ENCODE assay signal across 10 mouse cellular contexts in the genomic region with DNA sequence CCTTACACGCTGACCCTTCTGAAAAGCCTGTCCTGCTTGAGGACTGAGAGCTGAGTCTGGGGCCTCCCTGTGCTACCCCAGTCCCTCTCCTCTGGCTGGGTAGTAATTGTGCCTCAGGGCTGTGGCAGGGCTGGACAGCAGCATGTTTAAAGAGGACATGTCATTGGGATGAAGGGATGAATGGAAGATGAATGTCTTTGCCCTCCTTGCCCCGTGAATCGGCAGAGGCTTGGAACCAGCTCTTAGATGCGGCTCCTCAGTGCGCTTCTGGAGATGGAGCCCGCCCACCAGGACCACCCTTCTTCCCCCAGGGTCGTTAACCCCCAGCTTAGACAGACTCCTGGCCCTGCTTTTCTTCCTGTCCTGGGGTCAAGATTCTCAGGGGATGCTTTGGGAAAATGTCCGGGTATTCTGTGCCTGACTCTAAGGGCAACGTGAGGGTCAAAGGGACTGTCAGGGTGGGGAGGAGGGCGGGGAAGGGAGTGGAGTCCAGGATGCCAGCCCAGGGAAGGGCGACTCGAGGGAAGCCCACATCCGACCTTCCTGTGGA. TPM values are rescaled to one million over a fixed set of nuclear protein-coding genes. Genes with fewer than 3 reads are reported as not detected.
DNase-seq lines count a peak whose midpoint lies in the region; ATAC-seq and TF ChIP-seq lines count a peak whose summit lies in the region.
"Had no signal": no experiment of that assay in that cellular context is flagged by ENCODE, and none has a peak within 500 bp of the region (broad histone marks: within the 10 kb centered on the region; RNA-seq: fewer than 3 reads in every experiment).

No protein-coding gene starts in this region.

- no peak for ATAC-seq in forebrain, embryonic 13.5 days
- ATAC-seq in limb, embryonic 11.5 days (ENCODE audit: insufficient number of reproducible peaks, low FRiP score, low TSS enrichment, low read depth): no peak
- no peak for ATAC-seq in stomach, embryonic 15.5 days (ENCODE audit: insufficient read depth, low FRiP score, low read depth)

- TF ChIP-seq POLR2A in thymus, adult 2 months (IDR thresholded peaks at IDR 0.05; ENCODE audit: control insufficient read depth, extremely low read depth, insufficient read depth, low read length, poor library complexity): no peak

- no peak for TF ChIP-seq CTCF in layer of hippocampus, adult 2 months (conservative IDR thresholded peaks at IDR 0.05)
- TF ChIP-seq CTCF in thymus, adult 2 months (IDR thresholded peaks at IDR 0.05; ENCODE audit: borderline replicate concordance, control insufficient read depth, extremely low read depth, insufficient read depth, low read length, poor library complexity): no peak

- H3K9ac ChIP-seq in forebrain, embryonic 13.5 days: no peak overlapping the region
- H3K9ac ChIP-seq in limb, embryonic 11.5 days (ENCODE audit: low read length): peak overlapping the region; percentile 31; the same call in 1 of the 2 replicates
- H3K9ac ChIP-seq in stomach, embryonic 15.5 days: no peak overlapping the region

- WGBS in forebrain, embryonic 10.5 days: 39% methylated on average over 13 of the region's 13 CpGs
- 34% methylated on average over 13 of the region's 13 CpGs for WGBS in forebrain, embryonic 13.5 days
- WGBS in limb, embryonic 11.5 days: 16% methylated on average over 13 of the region's 13 CpGs
- WGBS in stomach, embryonic 15.5 days: 39% methylated on average over 13 of the region's 13 CpGs
- 71% methylated on average over 13 of the region's 13 CpGs for WGBS in thymus, adult 2 months

- 0 out of 2 replicates have a peak, but pooled peaks cover 6% of the 10 kb centered on the region for H3K36me3 ChIP-seq in forebrain, embryonic 10.5 days (replicated peaks)
- H3K36me3 ChIP-seq in forebrain, embryonic 13.5 days (ENCODE audit: poor library complexity, severe bottlenecking): 0 out of 2 replicates have a peak, but pooled peaks cover 4% of the 10 kb centered on the region
- H3K36me3 ChIP-seq in limb, embryonic 11.5 days (ENCODE audit: control insufficient read depth, insufficient read depth, low read length): no peaks in the 10 kb centered on the region
- H3K36me3 ChIP-seq in stomach, embryonic 15.5 days: no peaks in the 10 kb centered on the region
- H3K36me3 ChIP-seq in thymus, adult 2 months (ENCODE audit: control insufficient read depth, insufficient read depth, low read length): no peaks in the 10 kb centered on the region

- H3K27ac ChIP-seq in forebrain, embryonic 10.5 days: peak overlapping the region; percentile 68
- H3K27ac ChIP-seq in forebrain, embryonic 13.5 days: no peak overlapping the region
- peak overlapping the region; percentile 85 for H3K27ac ChIP-seq in layer of hippocampus, adult 2 months
- H3K27ac ChIP-seq in limb, embryonic 11.5 days (replicated peaks; ENCODE audit: low read depth, low read length): peak overlapping the region; percentile 85
- peak overlapping the region; percentile 59; the same call in 1 of the 2 replicates for H3K27ac ChIP-seq in stomach, embryonic 15.5 days
- no peak overlapping the region for H3K27ac ChIP-seq in thymus, adult 2 months (ENCODE audit: control insufficient read depth, insufficient read depth, low read length)

- DNase-seq in forebrain, embryonic 10.5 days (ENCODE audit: extremely low spot score, low spot score): no peak
- no peak for DNase-seq in layer of hippocampus, adult 2 months (ENCODE audit: low spot score in 2 of 2)
- no peak for DNase-seq in layer of hippocampus, postnatal 25 days (ENCODE audit: extremely low spot score in 1 of 2, low spot score in 1 of 2)
- DNase-seq in limb, embryonic 11.5 days (ENCODE audit: low spot score): no peak
- DNase-seq in thymus, adult 2 months: no peak
- DNase-seq in thymus, postnatal 25 days: no peak
- DNase-seq: right cerebral cortex, postnatal 14 days had no signal

- no peaks in the 10 kb centered on the region for H3K9me3 ChIP-seq in forebrain, embryonic 10.5 days
- no peaks in the 10 kb centered on the region for H3K9me3 ChIP-seq in forebrain, embryonic 13.5 days (replicated peaks)
- H3K9me3 ChIP-seq in limb, embryonic 11.5 days (ENCODE audit: control insufficient read depth, low read length): no peaks in the 10 kb centered on the region
- no peaks in the 10 kb centered on the region for H3K9me3 ChIP-seq in stomach, embryonic 15.5 days

- H3K4me3 ChIP-seq in forebrain, embryonic 10.5 days: no peak overlapping the region
- H3K4me3 ChIP-seq in forebrain, embryonic 13.5 days: no peak overlapping the region
- H3K4me3 ChIP-seq in layer of hippocampus, adult 2 months: no peak overlapping the region
- no peak overlapping the region for H3K4me3 ChIP-seq in limb, embryonic 11.5 days (ENCODE audit: low read depth, low read length)
- no peak overlapping the region for H3K4me3 ChIP-seq in stomach, embryonic 15.5 days (replicated peaks)
- no peak overlapping the region for H3K4me3 ChIP-seq in thymus, adult 2 months (ENCODE audit: control insufficient read depth, insufficient read depth, low read length)

- peaks cover 18% of the 10 kb centered on the region for H3K4me1 ChIP-seq in forebrain, embryonic 10.5 days
- no peaks in the 10 kb centered on the region for H3K4me1 ChIP-seq in forebrain, embryonic 13.5 days
- peaks cover 13% of the 10 kb centered on the region for H3K4me1 ChIP-seq in limb, embryonic 11.5 days (ENCODE audit: control insufficient read depth, insufficient read depth, low read length)
- H3K4me1 ChIP-seq in stomach, embryonic 15.5 days: 0 out of 2 replicates have a peak, but pooled peaks cover 2% of the 10 kb centered on the region
- H3K4me1 ChIP-seq in thymus, adult 2 months (replicated peaks; ENCODE audit: control insufficient read depth, insufficient read depth, low read length): no peaks in the 10 kb centered on the region

- H3K4me2 ChIP-seq in forebrain, embryonic 13.5 days: no peak overlapping the region
- H3K4me2 ChIP-seq in limb, embryonic 11.5 days (ENCODE audit: low read depth, severe bottlenecking): no peak overlapping the region
- H3K4me2 ChIP-seq in stomach, embryonic 15.5 days: no peak overlapping the region

- H3K27me3 ChIP-seq in forebrain, embryonic 10.5 days (ENCODE audit: poor library complexity, severe bottlenecking): peaks cover 8% of the 10 kb centered on the region; the same call in 1 of the 2 replicates
- no peaks in the 10 kb centered on the region for H3K27me3 ChIP-seq in forebrain, embryonic 13.5 days
- no peaks in the 10 kb centered on the region for H3K27me3 ChIP-seq in limb, embryonic 11.5 days (ENCODE audit: control insufficient read depth, insufficient read depth, low read length)
- H3K27me3 ChIP-seq in stomach, embryonic 15.5 days (replicated peaks): no peaks in the 10 kb centered on the region
- H3K27me3 ChIP-seq in thymus, adult 2 months (ENCODE audit: control insufficient read depth, insufficient read depth, low read length): 0 out of 2 replicates have a peak, but pooled peaks cover 2% of the 10 kb centered on the region

RNA-seq across cellular contexts. Expression of gene Ciz1, which starts 23.1 kb away (rescaled TPM):
- 57.7 and 70.3 TPM in 2 replicates for polyA plus RNA-seq in forebrain, embryonic 10.5 days (2016; fragmentation: Nextera tagmentation; extraction: Ambion mirVana)
- polyA plus RNA-seq in forebrain, embryonic 13.5 days (2015; fragmentation: Nextera tagmentation; extraction: Ambion mirVana): 49.0 and 52.4 TPM in 2 replicates
- 10 to 100 TPM; 75.3 to 92.7 TPM for total RNA-seq in layer of hippocampus, adult 2 months (2021)
- total RNA-seq in layer of hippocampus, postnatal 25 days (2021): 10 to 100 TPM; 56.1 to 85.3 TPM
- 52.2 and 67.8 TPM in 2 replicates for polyA plus RNA-seq in limb, embryonic 11.5 days (2014; fragmentation: Nextera tagmentation; extraction: Ambion mirVana)
- 33.8 and 41.6 TPM in 2 replicates for polyA plus RNA-seq in stomach, embryonic 15.5 days (2015; fragmentation: Nextera tagmentation; extraction: Ambion mirVana)
- polyA plus RNA-seq in thymus, adult 2 months (2012; rRNA removed): 517 and 528 TPM in 2 replicates

RNA-seq across cellular contexts. Expression of gene Dnm1, which starts 24.2 kb away (rescaled TPM):
- 7.8 and 9.7 TPM in 2 replicates for polyA plus RNA-seq in forebrain, embryonic 10.5 days (2016; fragmentation: Nextera tagmentation; extraction: Ambion mirVana)
- 13.7 and 20.2 TPM in 2 replicates for polyA plus RNA-seq in forebrain, embryonic 13.5 days (2015; fragmentation: Nextera tagmentation; extraction: Ambion mirVana)
- total RNA-seq in layer of hippocampus, adult 2 months (2021): 1,000 to 10,000 TPM; 1,274 to 1,381 TPM
- 1,000 to 10,000 TPM; 1,309 to 1,323 TPM for total RNA-seq in layer of hippocampus, postnatal 25 days (2021)
- polyA plus RNA-seq in limb, embryonic 11.5 days (2014; fragmentation: Nextera tagmentation; extraction: Ambion mirVana): 36.1 and 39.9 TPM in 2 replicates
- polyA plus RNA-seq in stomach, embryonic 15.5 days (2015; fragmentation: Nextera tagmentation; extraction: Ambion mirVana): 12.1 and 12.8 TPM in 2 replicates
- 10.7 and 12.1 TPM in 2 replicates for polyA plus RNA-seq in thymus, adult 2 months (2012; rRNA removed)
- total RNA-seq: neutrophil, adult 5-6 weeks had no signal

RNA-seq across cellular contexts. Expression of gene Swi5, which starts 41.1 kb away (rescaled TPM):
- 529 and 531 TPM in 2 replicates for polyA plus RNA-seq in forebrain, embryonic 10.5 days (2016; fragmentation: Nextera tagmentation; extraction: Ambion mirVana)
- 466 and 470 TPM in 2 replicates for polyA plus RNA-seq in forebrain, embryonic 13.5 days (2015; fragmentation: Nextera tagmentation; extraction: Ambion mirVana)
- total RNA-seq in layer of hippocampus, adult 2 months (2021): 100 to 1,000 TPM; 212 to 222 TPM
- 100 to 1,000 TPM; 206 to 208 TPM for total RNA-seq in layer of hippocampus, postnatal 25 days (2021)
- polyA plus RNA-seq in limb, embryonic 11.5 days (2014; fragmentation: Nextera tagmentation; extraction: Ambion mirVana): 272 and 354 TPM in 2 replicates
- polyA plus RNA-seq in stomach, embryonic 15.5 days (2015; fragmentation: Nextera tagmentation; extraction: Ambion mirVana): 418 and 429 TPM in 2 replicates
- 147 and 168 TPM in 2 replicates for polyA plus RNA-seq in thymus, adult 2 months (2012; rRNA removed)

RNA-seq across cellular contexts. Expression of gene Golga2, which starts 41.8 kb away (rescaled TPM):
- 16.6 and 17.4 TPM in 2 replicates for polyA plus RNA-seq in forebrain, embryonic 10.5 days (2016; fragmentation: Nextera tagmentation; extraction: Ambion mirVana)
- polyA plus RNA-seq in forebrain, embryonic 13.5 days (2015; fragmentation: Nextera tagmentation; extraction: Ambion mirVana): 20.5 and 23.4 TPM in 2 replicates
- 10 to 100 TPM; 87.9 TPM for total RNA-seq in layer of hippocampus, adult 2 months (2021)
- total RNA-seq in layer of hippocampus, postnatal 25 days (2021): 10 to 100 TPM; 81.4 to 89.9 TPM
- polyA plus RNA-seq in limb, embryonic 11.5 days (2014; fragmentation: Nextera tagmentation; extraction: Ambion mirVana): 18.1 and 18.9 TPM in 2 replicates
- 24.9 and 25.2 TPM in 2 replicates for polyA plus RNA-seq in stomach, embryonic 15.5 days (2015; fragmentation: Nextera tagmentation; extraction: Ambion mirVana)
- 36.6 and 37.5 TPM in 2 replicates for polyA plus RNA-seq in thymus, adult 2 months (2012; rRNA removed)

RNA-seq across cellular contexts. Expression of gene 1110008P14Rik, which starts 52.8 kb away (rescaled TPM):
- polyA plus RNA-seq in forebrain, embryonic 10.5 days (2016; fragmentation: Nextera tagmentation; extraction: Ambion mirVana): 36.3 and 37.5 TPM in 2 replicates
- 59.6 and 60.4 TPM in 2 replicates for polyA plus RNA-seq in forebrain, embryonic 13.5 days (2015; fragmentation: Nextera tagmentation; extraction: Ambion mirVana)
- 100 to 1,000 TPM; 160 to 170 TPM for total RNA-seq in layer of hippocampus, adult 2 months (2021)
- total RNA-seq in layer of hippocampus, postnatal 25 days (2021): 100 to 1,000 TPM; 194 to 197 TPM
- 39.4 and 44.4 TPM in 2 replicates for polyA plus RNA-seq in limb, embryonic 11.5 days (2014; fragmentation: Nextera tagmentation; extraction: Ambion mirVana)
- 36.1 and 42.9 TPM in 2 replicates for polyA plus RNA-seq in stomach, embryonic 15.5 days (2015; fragmentation: Nextera tagmentation; extraction: Ambion mirVana)
- 192 and 257 TPM in 2 replicates for polyA plus RNA-seq in thymus, adult 2 months (2012; rRNA removed)

Comparison
In these comparisons a context has a peak if more than half of its experiments do, and no peak if none do; other contexts are left out.
1. H3K27ac ChIP-seq: peak in forebrain, embryonic 10.5 days (single experiment), layer of hippocampus, adult 2 months (single experiment), limb, embryonic 11.5 days (single experiment) and stomach, embryonic 15.5 days (single experiment); none in forebrain, embryonic 13.5 days (single experiment) and thymus, adult 2 months (single experiment).